Comparison of ENCODE assay signal across 29 mouse cellular contexts in genomic region chr2:70634028-70634690, GRCm38 (mm10). TPM values are rescaled to one million over a fixed set of nuclear protein-coding genes. Genes with fewer than 3 reads are reported as not detected.
DNase-seq lines count a peak whose midpoint lies in the region; ATAC-seq and TF ChIP-seq lines count a peak whose summit lies in the region.
"Had no signal": no experiment of that assay in that cellular context is flagged by ENCODE, and none has a peak within 500 bp of the region (broad histone marks: within the 10 kb centered on the region; RNA-seq: fewer than 3 reads in every experiment).

No protein-coding gene starts in this region.

- WGBS in intestine, embryonic 14.5 days: 88% methylated on average over 5 of the region's 5 CpGs
- WGBS in intestine, postnatal 0 days: 86% methylated on average over 5 of the region's 5 CpGs

- no peak overlapping the region for H3K27ac ChIP-seq in intestine, embryonic 14.5 days (ENCODE audit: low read depth)
- H3K27ac ChIP-seq in intestine, postnatal 0 days (ENCODE audit: low read depth, low read length): no peak overlapping the region
- H3K27ac ChIP-seq: embryonic facial prominence, embryonic 13.5 days; embryonic facial prominence, embryonic 15.5 days; forebrain, embryonic 10.5 days; forebrain, embryonic 12.5 days had no signal

- no peaks in the 10 kb centered on the region for H3K79me2 ChIP-seq in myocyte (ENCODE audit: control insufficient read depth, insufficient read depth)

- H3ac ChIP-seq in myocyte (ENCODE audit: control insufficient read depth, insufficient read length): no peak overlapping the region

- TF ChIP-seq CTCF in intestine, postnatal 0 days (IDR thresholded peaks at IDR 0.05; ENCODE audit: low read depth): no peak

- no peaks in the 10 kb centered on the region for H3K9me3 ChIP-seq in intestine, embryonic 14.5 days (ENCODE audit: control insufficient read depth, low read length)
- H3K9me3 ChIP-seq in intestine, postnatal 0 days (ENCODE audit: control insufficient read depth): no peaks in the 10 kb centered on the region
- H3K9me3 ChIP-seq: embryonic facial prominence, embryonic 13.5 days; embryonic facial prominence, embryonic 15.5 days; forebrain, embryonic 12.5 days had no signal

- no peak overlapping the region for H3K4me2 ChIP-seq in intestine, embryonic 14.5 days (ENCODE audit: low read length)
- H3K4me2 ChIP-seq in intestine, postnatal 0 days (replicated peaks; ENCODE audit: low read depth): no peak overlapping the region
- H3K4me2 ChIP-seq in myocyte (ENCODE audit: low read depth): no peak overlapping the region
- H3K4me2 ChIP-seq: embryonic facial prominence, embryonic 13.5 days; embryonic facial prominence, embryonic 15.5 days; forebrain, embryonic 12.5 days had no signal

- H3K27me3 ChIP-seq in intestine, embryonic 14.5 days (replicated peaks; ENCODE audit: control insufficient read depth, insufficient read depth, low read length): no peaks in the 10 kb centered on the region
- no peaks in the 10 kb centered on the region for H3K27me3 ChIP-seq in intestine, postnatal 0 days (replicated peaks; ENCODE audit: control insufficient read depth, insufficient read depth, low read length)
- H3K27me3 ChIP-seq in myocyte (ENCODE audit: control insufficient read depth, insufficient read depth, insufficient read length): no peaks in the 10 kb centered on the region
- H3K27me3 ChIP-seq: CH12.LX; embryonic facial prominence, embryonic 13.5 days; embryonic facial prominence, embryonic 15.5 days; forebrain, embryonic 12.5 days; Patski had no signal

- peak; percentile 81 for DNase-seq in heart, adult 11 months
- no peak for DNase-seq in heart, adult 18-20 months
- DNase-seq in intestine, embryonic 14.5 days (ENCODE audit: low spot score): peak; percentile 12
- DNase-seq in cerebellum, adult 11-12 months: no peak
- DNase-seq: adrenal gland, adult 8-10 months; adrenal gland, postnatal 14 days; adrenal gland, postnatal 36 days; B cell, adult 2 months; cerebellum, adult 18-20 months; cerebellum, adult 8-10 months; cerebellum, adult 9-11 months; cerebellum, postnatal 14 days; cerebellum, postnatal 36 days; embryo, embryonic 11 days had no signal

- H3K36me3 ChIP-seq in intestine, embryonic 14.5 days (ENCODE audit: control insufficient read depth, insufficient read depth, low read length): no peaks in the 10 kb centered on the region
- H3K36me3 ChIP-seq in intestine, postnatal 0 days (ENCODE audit: control insufficient read depth, insufficient read depth): no peaks in the 10 kb centered on the region
- H3K36me3 ChIP-seq in myocyte (ENCODE audit: control insufficient read depth, insufficient read depth): no peaks in the 10 kb centered on the region
- H3K36me3 ChIP-seq: embryonic facial prominence, embryonic 13.5 days; embryonic facial prominence, embryonic 15.5 days; forebrain, embryonic 10.5 days; forebrain, embryonic 12.5 days; G1E had no signal

- no peak overlapping the region for H3K9ac ChIP-seq in intestine, embryonic 14.5 days (ENCODE audit: low read length)
- H3K9ac ChIP-seq in intestine, postnatal 0 days (ENCODE audit: low read depth, low read length): no peak overlapping the region
- H3K9ac ChIP-seq: embryonic facial prominence, embryonic 13.5 days; embryonic facial prominence, embryonic 15.5 days; forebrain, embryonic 12.5 days had no signal

- no peak for ATAC-seq in intestine, embryonic 14.5 days (replicated peaks; ENCODE audit: low FRiP score, low TSS enrichment, low read depth)
- no peak for ATAC-seq in intestine, postnatal 0 days
- ATAC-seq: activated CD4-positive, CD25-positive, alpha-beta regulatory T cell, adult 4 months; CD4-positive, CD25-positive, alpha-beta regulatory T cell, adult 4 months; forebrain, embryonic 14.5 days; forebrain, embryonic 16.5 days; Patski had no signal

- TF ChIP-seq POLR2A in myocyte (IDR thresholded peaks at IDR 0.05; ENCODE audit: insufficient read length, low read depth): no peak

- no peak overlapping the region for H3K4me3 ChIP-seq in intestine, embryonic 14.5 days (ENCODE audit: low read depth, low read length)
- H3K4me3 ChIP-seq in intestine, postnatal 0 days (ENCODE audit: low read depth, low read length): no peak overlapping the region
- no peak overlapping the region for H3K4me3 ChIP-seq in myocyte
- H3K4me3 ChIP-seq: embryonic facial prominence, embryonic 13.5 days; embryonic facial prominence, embryonic 15.5 days; erythroblast, embryonic 14.5 days; forebrain, embryonic 10.5 days; forebrain, embryonic 12.5 days had no signal

- 0 out of 2 replicates have a peak, but pooled peaks cover 6% of the 10 kb centered on the region for H3K4me1 ChIP-seq in intestine, embryonic 14.5 days (replicated peaks; ENCODE audit: control insufficient read depth, insufficient read depth, low read length)
- no peaks in the 10 kb centered on the region for H3K4me1 ChIP-seq in intestine, postnatal 0 days (replicated peaks; ENCODE audit: control insufficient read depth, insufficient read depth, low read length)

TF ChIP-seq in myocyte, 11 proteins besides CTCF, POLR2A, EP300 and RAD21:
- peak in 2 of 3 experiments; percentile 32 to 59 for TF ChIP-seq MYOD1 (IDR thresholded peaks at IDR 0.05; ENCODE audit: control insufficient read depth in 1 of 3, insufficient read length in 2 of 3, low read depth in 2 of 3)
- no peak for TF ChIP-seq TCF3 (IDR thresholded peaks at IDR 0.05; ENCODE audit: insufficient read length, low read depth)
- TF ChIP-seq POLR2AphosphoS2 (IDR thresholded peaks at IDR 0.05; ENCODE audit: insufficient read length, low read depth): no peak
TF ChIP-seq in myocyte: peak in this region for 1.

RNA-seq across cellular contexts. Expression of gene Gorasp2, which starts 27.2 kb away (rescaled TPM):
- 10 to 100 TPM; 58.0 to 61.3 TPM for total RNA-seq in heart, adult 18-20 months (2021)
- 169 and 174 TPM in 2 replicates for polyA plus RNA-seq in intestine, embryonic 14.5 days (2014; fragmentation: Nextera tagmentation; extraction: Ambion mirVana)
- 145 and 153 TPM in 2 replicates for polyA plus RNA-seq in intestine, postnatal 0 days (2015; fragmentation: Nextera tagmentation; extraction: Ambion mirVana)
- polyA plus RNA-seq in myocyte (2012; fragmentation: generic; extraction: Trizol): 113 TPM

RNA-seq across cellular contexts. Expression of gene Gm26558, which starts 27.7 kb away (rescaled TPM):
- not detected for total RNA-seq in heart, adult 18-20 months (2021)
- 5.2 and 5.4 TPM in 2 replicates for polyA plus RNA-seq in intestine, embryonic 14.5 days (2014; fragmentation: Nextera tagmentation; extraction: Ambion mirVana)
- 2.8 and 3.1 TPM in 2 replicates for polyA plus RNA-seq in intestine, postnatal 0 days (2015; fragmentation: Nextera tagmentation; extraction: Ambion mirVana)
- polyA plus RNA-seq in myocyte (2012; fragmentation: generic; extraction: Trizol): 3.3 TPM
- total RNA-seq: adrenal gland, postnatal 14 days; common myeloid progenitor, adult 5-6 weeks had no signal
- polyA plus RNA-seq: activated CD4-positive, CD25-positive, alpha-beta regulatory T cell, adult 4 months; CD4-positive, CD25-positive, alpha-beta regulatory T cell, adult 4 months; erythroblast, embryonic 14.5 days had no signal

Comparison
In these comparisons a context has a peak if more than half of its experiments do, and no peak if none do; other contexts are left out.
1. DNase-seq: peak in heart, adult 11 months (single experiment) and intestine, embryonic 14.5 days (single experiment); none in heart, adult 18-20 months (0 of 2) and cerebellum, adult 11-12 months (single experiment).